Mouse (Mus musculus) urinary bladder, postnatal 36 days (tissue): ENCODE data around the gene Vstm2l.

Experiments
- DNase-seq, 2 experiments: peaks; one replicate each; pipeline ENCODE4 v3.0.0; 2022; ENCODE audit warnings: low spot score in 2 of 2, mixed read lengths in 1 of 2

The Vstm2l gene

GRCm38 (mm10) chr2:157914105-157914764, at the start of gene Vstm2l:
TSS of gene Vstm2l (plus strand) at chr2:157914653.
- no peak for DNase-seq

GRCm38 (mm10) chr2:157867126-157867525, 47.3 kb upstream of the Vstm2l start:
- no peak for DNase-seq

- peak in 1 of 2 experiments; percentile 21 for DNase-seq
Measured at GRCm38 (mm10) chr2:157870247-157870646, 44.2 kb upstream of the Vstm2l start.

- peak in 1 of 2 experiments; percentile 66 for DNase-seq
Measured at GRCm38 (mm10) chr2:157873223-157873622, 41.2 kb upstream of the Vstm2l start.

GRCm38 (mm10) chr2:157873691-157874090, 40.8 kb upstream of the Vstm2l start:
- no peak for DNase-seq

- DNase-seq = no peak
Measured at GRCm38 (mm10) chr2:157875111-157875510, 39.3 kb upstream of the Vstm2l start.

GRCm38 (mm10) chr2:157877394-157877793, 37.1 kb upstream of the Vstm2l start:
- no peak for DNase-seq

GRCm38 (mm10) chr2:157877967-157878366, 36.5 kb upstream of the Vstm2l start:
- no peak for DNase-seq

GRCm38 (mm10) chr2:157881939-157882338, 32.5 kb upstream of the Vstm2l start:
- DNase-seq = no peak

- DNase-seq = no peak
Measured at GRCm38 (mm10) chr2:157887275-157888025, 27.0 kb upstream of the Vstm2l start.

- DNase-seq = no peak
Measured at GRCm38 (mm10) chr2:157891166-157891565, 23.3 kb upstream of the Vstm2l start.

- DNase-seq = no peak
Measured at GRCm38 (mm10) chr2:157897131-157897530, 17.3 kb upstream of the Vstm2l start.

- DNase-seq = peak; percentile 69 to 77
Measured at GRCm38 (mm10) chr2:157913204-157913636, 1.2 kb upstream of the Vstm2l start.

- no peak for DNase-seq
Measured at GRCm38 (mm10) chr2:157913705-157914104, 748 bp upstream of the Vstm2l start.

- DNase-seq = no peak
Measured at GRCm38 (mm10) chr2:157914889-157915517, 550 bp downstream of the Vstm2l start.

- no peak for DNase-seq
Measured at GRCm38 (mm10) chr2:157918529-157918928, 4.1 kb downstream of the Vstm2l start.

- no peak for DNase-seq
Measured at GRCm38 (mm10) chr2:157921551-157921950, 7.1 kb downstream of the Vstm2l start.

GRCm38 (mm10) chr2:157923406-157923805, 9.0 kb downstream of the Vstm2l start:
- DNase-seq = no peak

GRCm38 (mm10) chr2:157924504-157924903, 10.1 kb downstream of the Vstm2l start:
- DNase-seq = no peak

GRCm38 (mm10) chr2:157926502-157926901, 12.0 kb downstream of the Vstm2l start:
- no peak for DNase-seq

GRCm38 (mm10) chr2:157926927-157927326, 12.5 kb downstream of the Vstm2l start:
- DNase-seq = no peak

- no peak for DNase-seq
Measured at GRCm38 (mm10) chr2:157927397-157927796, 12.9 kb downstream of the Vstm2l start.

- no peak for DNase-seq
Measured at GRCm38 (mm10) chr2:157927815-157928214, 13.4 kb downstream of the Vstm2l start.
